Mouse (Mus musculus): ENCODE results near the gene Cel. TPM values are rescaled to one million over a fixed set of nuclear protein-coding genes. Genes with fewer than 3 reads are reported as not detected.

Cel gene
- polyA plus RNA-seq, 1 experiment = not detected

- H3K27ac ChIP-seq (ENCODE audit: insufficient read depth, low read depth, low read length) = no peak overlapping the region
- no peaks in the 10 kb centered on the region for H3K4me1 ChIP-seq (ENCODE audit: control insufficient read depth, insufficient read depth, low read length)
- no peak overlapping the region for H3K4me3 ChIP-seq (ENCODE audit: insufficient read depth, low read depth, low read length)
- TF ChIP-seq POLR2A (IDR thresholded peaks at IDR 0.05; ENCODE audit: insufficient read depth, low read depth, low read length) (no peak), CTCF (IDR thresholded peaks at IDR 0.05; ENCODE audit: insufficient read depth, low read depth, low read length) (no peak)
- WGBS = 77% methylated on average over 3 of the region's 3 CpGs
Observed at GRCm38 (mm10) chr2:28569903-28570302, 6.7 kb upstream of the Cel start.

- 65% methylated on average over 5 of the region's 5 CpGs for WGBS
- no peaks in the 10 kb centered on the region for H3K4me1 ChIP-seq (ENCODE audit: control insufficient read depth, insufficient read depth, low read length)
- H3K4me3 ChIP-seq (ENCODE audit: insufficient read depth, low read depth, low read length) = no peak overlapping the region
- H3K27ac ChIP-seq (ENCODE audit: insufficient read depth, low read depth, low read length) = no peak overlapping the region; the same call in 1 of the 2 replicates
- TF ChIP-seq POLR2A (IDR thresholded peaks at IDR 0.05; ENCODE audit: insufficient read depth, low read depth, low read length) = no peak
- no peak for TF ChIP-seq CTCF (IDR thresholded peaks at IDR 0.05; ENCODE audit: insufficient read depth, low read depth, low read length)
Observed at GRCm38 (mm10) chr2:28566545-28566944, 3.3 kb upstream of the Cel start.

- 91% methylated on average over 4 of the region's 4 CpGs for WGBS
- no peak overlapping the region for H3K27ac ChIP-seq (ENCODE audit: insufficient read depth, low read depth, low read length)
- no peak overlapping the region for H3K4me3 ChIP-seq (ENCODE audit: insufficient read depth, low read depth, low read length)
- no peaks in the 10 kb centered on the region for H3K4me1 ChIP-seq (ENCODE audit: control insufficient read depth, insufficient read depth, low read length)
- TF ChIP-seq CTCF (IDR thresholded peaks at IDR 0.05; ENCODE audit: insufficient read depth, low read depth, low read length) = no peak
- no peak for TF ChIP-seq POLR2A (IDR thresholded peaks at IDR 0.05; ENCODE audit: insufficient read depth, low read depth, low read length)
Observed at GRCm38 (mm10) chr2:28564380-28564779, 1.2 kb upstream of the Cel start.

GRCm38 (mm10) chr2:28563830-28564229 is 627 bp upstream of the Cel start:
- no peak for TF ChIP-seq POLR2A (IDR thresholded peaks at IDR 0.05; ENCODE audit: insufficient read depth, low read depth, low read length)
- no peak for TF ChIP-seq CTCF (IDR thresholded peaks at IDR 0.05; ENCODE audit: insufficient read depth, low read depth, low read length)
- Histone ChIP-seq H3K4me1 (ENCODE audit: control insufficient read depth, insufficient read depth, low read length) (no peaks in the 10 kb centered on the region), H3K27ac (ENCODE audit: insufficient read depth, low read depth, low read length) (no peak overlapping the region), H3K4me3 (ENCODE audit: insufficient read depth, low read depth, low read length) (no peak overlapping the region)

- Histone ChIP-seq H3K27ac (ENCODE audit: insufficient read depth, low read depth, low read length) (no peak overlapping the region), H3K4me3 (ENCODE audit: insufficient read depth, low read depth, low read length) (no peak overlapping the region), H3K4me1 (ENCODE audit: control insufficient read depth, insufficient read depth, low read length) (no peaks in the 10 kb centered on the region)
- 79% methylated on average over 5 of the region's 5 CpGs for WGBS
- TF ChIP-seq POLR2A (IDR thresholded peaks at IDR 0.05; ENCODE audit: insufficient read depth, low read depth, low read length) = no peak
- TF ChIP-seq CTCF (IDR thresholded peaks at IDR 0.05; ENCODE audit: insufficient read depth, low read depth, low read length) = no peak
Observed at GRCm38 (mm10) chr2:28557452-28557851, 5.8 kb downstream of the Cel start.

GRCm38 (mm10) chr2:28552301-28552700 is 10.9 kb downstream of the Cel start:
- Histone ChIP-seq H3K4me1 (ENCODE audit: control insufficient read depth, insufficient read depth, low read length) (no peaks in the 10 kb centered on the region), H3K4me3 (ENCODE audit: insufficient read depth, low read depth, low read length) (no peak overlapping the region), H3K27ac (ENCODE audit: insufficient read depth, low read depth, low read length) (no peak overlapping the region)
- TF ChIP-seq CTCF (IDR thresholded peaks at IDR 0.05; ENCODE audit: insufficient read depth, low read depth, low read length) = no peak
- WGBS = 95% methylated on average over 5 of the region's 5 CpGs

- TF ChIP-seq CTCF (IDR thresholded peaks at IDR 0.05; ENCODE audit: insufficient read depth, low read depth, low read length) (no peak), POLR2A (IDR thresholded peaks at IDR 0.05; ENCODE audit: insufficient read depth, low read depth, low read length) (no peak)
- Histone ChIP-seq H3K27ac (ENCODE audit: insufficient read depth, low read depth, low read length) (no peak overlapping the region), H3K4me3 (ENCODE audit: insufficient read depth, low read depth, low read length) (no peak overlapping the region), H3K4me1 (ENCODE audit: control insufficient read depth, insufficient read depth, low read length) (peaks cover 6% of the 10 kb centered on the region; the same call in 1 of the 2 replicates)
- WGBS = 86% methylated on average over 13 of the region's 13 CpGs
Observed at GRCm38 (mm10) chr2:28549157-28549556, 14.0 kb downstream of the Cel start.

- Histone ChIP-seq H3K4me1 (ENCODE audit: control insufficient read depth, insufficient read depth, low read length) (peaks cover 16% of the 10 kb centered on the region; the same call in 1 of the 2 replicates), H3K4me3 (ENCODE audit: insufficient read depth, low read depth, low read length) (no peak overlapping the region), H3K27ac (ENCODE audit: insufficient read depth, low read depth, low read length) (no peak overlapping the region)
- 51% methylated on average over 11 of the region's 11 CpGs for WGBS
- TF ChIP-seq POLR2A (IDR thresholded peaks at IDR 0.05; ENCODE audit: insufficient read depth, low read depth, low read length) (no peak), CTCF (IDR thresholded peaks at IDR 0.05; ENCODE audit: insufficient read depth, low read depth, low read length) (peak; percentile 45)
Observed at GRCm38 (mm10) chr2:28547237-28548172, 15.7 kb downstream of the Cel start.

- Histone ChIP-seq H3K27ac (ENCODE audit: insufficient read depth, low read depth, low read length) (no peak overlapping the region), H3K4me3 (ENCODE audit: insufficient read depth, low read depth, low read length) (no peak overlapping the region), H3K4me1 (ENCODE audit: control insufficient read depth, insufficient read depth, low read length) (peaks cover 16% of the 10 kb centered on the region; the same call in 1 of the 2 replicates)
- TF ChIP-seq POLR2A (IDR thresholded peaks at IDR 0.05; ENCODE audit: insufficient read depth, low read depth, low read length) (no peak), CTCF (IDR thresholded peaks at IDR 0.05; ENCODE audit: insufficient read depth, low read depth, low read length) (no peak)
- 83% methylated on average over 6 of the region's 6 CpGs for WGBS
Observed at GRCm38 (mm10) chr2:28546560-28546959, 16.6 kb downstream of the Cel start.

All from olfactory bulb, adult 2 months (tissue).